Mouse (Mus musculus) CH12.LX (cell line): ENCODE measurements around the gene Tirap. TPM values are rescaled to one million over a fixed set of nuclear protein-coding genes. Genes with fewer than 3 reads are reported as not detected.

Experiments
- DNase-seq: peaks from one replicate; pipeline ENCODE4 v3.0.0-alpha.2; 2013; ENCODE audit errors: extremely low read depth
- H3K27ac ChIP-seq: 2 replicates; pipeline ENCODE4 v1.5.1; 2012; ENCODE audit warnings: low read depth, mild to moderate bottlenecking, control low read depth, moderate library complexity; ENCODE audit not compliant: insufficient read depth
- H3K27me3 ChIP-seq: replicated peaks from 2 replicates; pipeline ENCODE3; 2012; ENCODE audit warnings: inconsistent platforms
- H3K36me3 ChIP-seq, 2 experiments: replicated peaks in 1 of 2; 2 replicates each; pipeline versions ENCODE3 to v1.6.1; 2012; ENCODE audit warnings: inconsistent platforms in 1 of 2, low read length in 1 of 2, mild to moderate bottlenecking in 1 of 2, mixed read lengths in 1 of 2, moderate library complexity in 1 of 2; ENCODE audit not compliant: control insufficient read depth in 1 of 2, insufficient read depth in 1 of 2
- H3K4me1 ChIP-seq, 2 experiments: 2 replicates each; pipeline ENCODE4 v1.6.1; 2012; ENCODE audit warnings: inconsistent platforms in 1 of 2, moderate library complexity in 1 of 2; ENCODE audit not compliant: insufficient read depth in 2 of 2, control insufficient read depth in 1 of 2
- H3K4me2 ChIP-seq: 2 replicates; pipeline ENCODE4 v1.6.1; 2012; ENCODE audit warnings: low read depth, mild to moderate bottlenecking, control low read depth; ENCODE audit not compliant: poor library complexity, insufficient read depth, severe bottlenecking
- H3K4me3 ChIP-seq, 3 experiments: fragments of 150-350 bp in 1 of 3; sonication (generic) in 1 of 3; replicated peaks in 1 of 3; 2 replicates each; pipeline versions ENCODE3 to v1.5.1; 2011 to 2012; ENCODE audit warnings: low read depth in 2 of 3, low read length in 2 of 3, mild to moderate bottlenecking in 2 of 3, moderate library complexity in 2 of 3, control low read depth in 1 of 3, improper control_type of control experiment in 1 of 3, inconsistent platforms in 1 of 3, mixed read lengths in 1 of 3; ENCODE audit not compliant: poor library complexity in 1 of 3
- H3K79me2 ChIP-seq: replicated peaks from 2 replicates; pipeline ENCODE4 v1.6.1; 2012; ENCODE audit warnings: mild to moderate bottlenecking, moderate library complexity; ENCODE audit not compliant: control insufficient read depth, poor library complexity, insufficient read depth, severe bottlenecking; ENCODE audit errors: extremely low read depth
- H3K9ac ChIP-seq: 2 replicates; pipeline ENCODE4 v1.6.1; 2012; ENCODE audit warnings: low read depth, mild to moderate bottlenecking, control low read depth, moderate library complexity; ENCODE audit not compliant: insufficient read depth
- H3K9me3 ChIP-seq: replicated peaks from 2 replicates; pipeline ENCODE3; 2012; ENCODE audit warnings: low read length, inconsistent platforms, mixed read lengths
- BHLHE40 ChIP-seq: IDR thresholded peaks from 2 replicates; pipeline ENCODE4 v1.6.1; 2011; ENCODE audit warnings: mild to moderate bottlenecking, low read depth, low read length, improper control_type of control experiment
- CHD1 ChIP-seq: IDR thresholded peaks from 2 replicates; pipeline ENCODE4 v1.6.1; 2012; ENCODE audit warnings: low read depth, low read length, improper control_type of control experiment, inconsistent platforms
- CTCF ChIP-seq, 2 experiments: IDR thresholded peaks in 1 of 2; conservative IDR thresholded peaks in 1 of 2; 2 replicates each; pipeline ENCODE4 v1.5.1; 2011 to 2012; ENCODE audit warnings: low read depth in 2 of 2, low read length in 2 of 2, improper control_type of control experiment in 1 of 2, inconsistent platforms in 1 of 2, mild to moderate bottlenecking in 1 of 2, moderate library complexity in 1 of 2
- ELF1 ChIP-seq: IDR thresholded peaks from 2 replicates; pipeline ENCODE4 v1.6.1; 2014; ENCODE audit warnings: low read depth, mild to moderate bottlenecking, inconsistent platforms, low read length, improper control_type of control experiment
- EP300 ChIP-seq: IDR thresholded peaks from 2 replicates; pipeline ENCODE4 v1.6.1; 2011; ENCODE audit warnings: low read length, improper control_type of control experiment
- ETS1 ChIP-seq: conservative IDR thresholded peaks from 2 replicates; pipeline ENCODE4 v1.6.1; 2012; ENCODE audit warnings: low read depth, mild to moderate bottlenecking, inconsistent platforms, low read length, improper control_type of control experiment, moderate library complexity
- JUN ChIP-seq: IDR thresholded peaks from 2 replicates; pipeline ENCODE4 v1.6.1; 2011; ENCODE audit warnings: low read depth, mild to moderate bottlenecking, low read length, improper control_type of control experiment, moderate library complexity; ENCODE audit not compliant: insufficient read depth
- KAT2A ChIP-seq: IDR thresholded peaks from 2 replicates; pipeline ENCODE4 v1.6.1; 2012; ENCODE audit warnings: low read length, improper control_type of control experiment, inconsistent platforms; ENCODE audit not compliant: insufficient replicate concordance
- MAFK ChIP-seq: IDR thresholded peaks from 2 replicates; pipeline ENCODE4 v1.6.1; 2011; ENCODE audit warnings: low read length, improper control_type of control experiment; ENCODE audit not compliant: insufficient replicate concordance
- MAX ChIP-seq: IDR thresholded peaks from 2 replicates; pipeline ENCODE4 v1.6.1; 2011; ENCODE audit warnings: low read length, improper control_type of control experiment
- MAZ ChIP-seq: IDR thresholded peaks from 2 replicates; pipeline ENCODE4 v1.6.1; 2012; ENCODE audit warnings: low read depth, mild to moderate bottlenecking, inconsistent platforms, low read length, improper control_type of control experiment, moderate library complexity
- MXI1 ChIP-seq: IDR thresholded peaks from 2 replicates; pipeline ENCODE4 v1.6.1; 2011; ENCODE audit warnings: mild to moderate bottlenecking, low read depth, low read length, improper control_type of control experiment
- MYC ChIP-seq: IDR thresholded peaks from 2 replicates; pipeline ENCODE4 v1.6.1; 2011; ENCODE audit warnings: low read depth, mild to moderate bottlenecking, improper control_type of control experiment, low read length
- NELFE ChIP-seq: IDR thresholded peaks from 2 replicates; pipeline ENCODE4 v1.6.1; 2011; ENCODE audit warnings: low read depth, low read length, improper control_type of control experiment
- PAX5 ChIP-seq: IDR thresholded peaks from 2 replicates; pipeline ENCODE4 v1.6.1; 2012; ENCODE audit warnings: low read length, inconsistent platforms, mixed read lengths
- POLR2AphosphoS2 ChIP-seq: IDR thresholded peaks from 2 replicates; pipeline ENCODE4 v1.6.1; 2011; ENCODE audit warnings: low read depth, low read length, improper control_type of control experiment
- SIN3A ChIP-seq: IDR thresholded peaks from 2 replicates; pipeline ENCODE4 v1.6.1; 2012; ENCODE audit warnings: low read length, improper control_type of control experiment, inconsistent platforms
- TBP ChIP-seq: conservative IDR thresholded peaks from 2 replicates; pipeline ENCODE4 v1.6.1; 2011; ENCODE audit warnings: low read depth, low read length, improper control_type of control experiment
- TCF12 ChIP-seq: IDR thresholded peaks from 2 replicates; pipeline ENCODE4 v1.6.1; 2014; ENCODE audit warnings: low read depth, mild to moderate bottlenecking, inconsistent platforms, low read length, improper control_type of control experiment
- UBTF ChIP-seq: IDR thresholded peaks from 2 replicates; pipeline ENCODE4 v1.6.1; 2012; ENCODE audit warnings: low read depth, mild to moderate bottlenecking, inconsistent platforms, low read length, improper control_type of control experiment, moderate library complexity
- USF2 ChIP-seq: conservative IDR thresholded peaks from 2 replicates; pipeline ENCODE4 v1.6.1; 2011; ENCODE audit warnings: low read depth, low read length, improper control_type of control experiment
- ZKSCAN1 ChIP-seq: IDR thresholded peaks from 2 replicates; pipeline ENCODE4 v1.6.1; 2012; ENCODE audit warnings: low read depth, inconsistent platforms, low read length, improper control_type of control experiment, borderline replicate concordance
- ZMIZ1 ChIP-seq: IDR thresholded peaks from 2 replicates; pipeline ENCODE4 v1.6.1; 2012; ENCODE audit warnings: low read depth, mild to moderate bottlenecking, inconsistent platforms, low read length, improper control_type of control experiment
- ZNF384 ChIP-seq: IDR thresholded peaks from 2 replicates; pipeline ENCODE4 v1.6.1; 2012; ENCODE audit warnings: low read depth, low read length, improper control_type of control experiment, inconsistent platforms
- dilution Hi-C: fragments of 300-500 bp; cut with MboI; formaldehyde crosslinking; loops from 2 replicates; pipeline ENCODE4 v1.14.3; 2020; ENCODE audit warnings: low sequenced_read_pairs; ENCODE audit not compliant: extremely low pct_unique_long_range_greater_than_20kb, extremely low pct_ligation_motif_present
- in situ Hi-C: fragments of 300-500 bp; cut with MboI; formaldehyde crosslinking; loops from 3 replicates; pipeline ENCODE4 v1.14.3; 2019; ENCODE audit warnings: low sequenced_read_pairs, low pct_ligation_motif_present, low pct_unique_long_range_greater_than_20kb, mixed read lengths
- polyA plus RNA-seq: library from polyadenylated mRNA; unstranded; fragments of >175 nt; gene quantifications from 2 replicates; pipeline ENCODE4 v1.2.1, GENCODE M21; 2012; ENCODE audit warnings: low read depth; ENCODE audit not compliant: insufficient read length
- total RNA-seq, 2 experiments: library from RNA; depleted of rRNA; stranded (reverse); fragments of 300-350 nt in 1 of 2; fragments of >200 nt in 1 of 2; gene quantifications; 2 replicates each; pipeline ENCODE4 v1.2.3; 2012 to 2014

The Tirap gene
- total and polyA plus RNA-seq, 3 experiments: 10.5 to 18.7 (median 14.2) TPM

DNA sequence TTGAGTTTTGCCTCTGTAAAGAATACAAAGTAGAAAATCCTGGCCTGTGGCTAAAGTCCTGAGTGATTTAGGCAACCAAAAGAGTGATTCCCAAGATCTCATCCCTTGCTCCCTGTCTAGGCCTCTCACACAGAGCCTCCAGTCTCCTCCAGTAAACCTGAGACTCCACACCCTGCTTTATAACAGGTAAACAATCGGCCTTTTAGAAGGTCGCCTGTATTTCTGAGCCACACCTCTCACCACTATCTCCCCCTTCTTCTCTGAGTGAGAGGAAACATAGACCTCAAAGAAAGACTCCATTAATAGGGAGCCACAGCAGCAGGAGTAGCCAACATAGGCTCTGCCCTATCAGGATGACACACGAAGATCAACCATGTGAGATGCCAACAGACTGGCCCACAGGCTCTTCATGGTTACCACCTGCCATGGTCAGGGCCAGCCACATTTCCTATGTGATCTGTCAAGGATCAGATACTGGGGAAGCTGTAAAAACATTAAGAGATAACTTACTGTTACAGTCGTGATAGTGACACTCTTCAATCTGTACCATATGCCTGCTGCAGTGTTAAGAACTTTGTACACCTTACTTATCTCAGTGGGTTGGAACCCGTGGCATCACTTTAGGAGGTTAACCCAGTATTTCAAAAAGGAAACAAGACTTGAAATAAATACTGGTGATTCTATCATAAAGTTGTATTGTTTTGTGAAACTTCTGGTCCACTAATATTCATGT lies 35.8 kb downstream of the Tirap start:
- H3K9ac ChIP-seq: no peak overlapping the region
- no peaks in the 10 kb centered on the region for H3K79me2 ChIP-seq
- H3K36me3 ChIP-seq: peaks cover 30 to 83% of the 10 kb centered on the region in 2 experiments
- H3K4me3 ChIP-seq: no peak overlapping the region
- dilution Hi-C loops (no loop called here), in situ Hi-C loops (no loop called here)
- no peaks in the 10 kb centered on the region for H3K27me3 ChIP-seq
- no peak for DNase-seq
- peaks cover 10 to 26% of the 10 kb centered on the region in 2 experiments for H3K4me1 ChIP-seq
- no peaks in the 10 kb centered on the region for H3K9me3 ChIP-seq
- no peak for TF ChIP-seq CTCF (conservative IDR thresholded peaks at IDR 0.05 in 1 of 2, IDR thresholded peaks at IDR 0.05 in 1 of 2; ENCODE audit: low read depth in 2 of 2, low read length in 2 of 2)
- no peak for TF ChIP-seq JUN
- no peak for TF ChIP-seq ETS1
- no peak for TF ChIP-seq MAX
- no peak for TF ChIP-seq MYC
- no peak for TF ChIP-seq ZMIZ1
- no peak for TF ChIP-seq MAZ
- TF ChIP-seq BHLHE40: no peak
- no peak for TF ChIP-seq PAX5
- no peak for TF ChIP-seq NELFE
- TF ChIP-seq, all 38 proteins: peak for 0
- H3K27ac ChIP-seq: no peak overlapping the region
- H3K4me2 ChIP-seq: no peak overlapping the region

DNA sequence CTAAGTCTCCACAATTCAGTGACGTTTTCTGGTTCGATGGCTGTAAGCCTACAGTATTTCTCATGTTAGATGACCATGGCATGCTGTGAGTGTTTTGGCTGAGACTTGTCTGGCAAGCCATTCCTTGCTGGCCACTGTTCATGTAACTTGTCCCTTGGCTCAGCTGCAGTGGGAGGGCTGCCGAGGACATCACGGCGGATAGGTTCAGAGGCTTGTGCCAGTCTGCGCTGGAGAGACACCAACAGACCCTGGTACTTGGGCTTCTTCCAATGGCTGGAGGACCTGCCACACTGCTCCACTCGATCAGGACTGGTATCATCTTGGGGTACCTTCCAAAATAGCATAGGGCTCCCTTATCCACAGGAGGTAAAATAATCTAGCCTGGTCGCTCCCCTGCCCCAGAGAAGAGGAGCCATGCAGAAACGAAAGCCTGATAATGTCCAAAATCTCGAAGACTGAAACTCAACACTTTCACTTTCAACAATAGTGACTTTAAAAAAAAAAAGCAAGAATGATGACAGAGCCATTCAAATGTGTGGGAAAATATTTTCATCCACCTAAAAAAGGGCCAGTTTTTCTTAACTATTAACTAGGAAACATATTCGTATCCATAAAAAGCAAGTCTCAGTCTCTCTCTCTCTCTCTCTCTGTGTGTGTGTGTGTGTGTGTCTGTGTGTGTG lies 36.9 kb downstream of the Tirap start:
- dilution Hi-C loops (no loop called here), in situ Hi-C loops (no loop called here)
- DNase-seq: no peak
- TF ChIP-seq ZNF384 (peak; percentile 79), MXI1 (no peak)
- H3K4me3 ChIP-seq: no peak overlapping the region
- no peak overlapping the region for H3K27ac ChIP-seq
- H3K9ac ChIP-seq: no peak overlapping the region
- no peaks in the 10 kb centered on the region for H3K9me3 ChIP-seq
- H3K4me2 ChIP-seq: no peak overlapping the region
- no peaks in the 10 kb centered on the region for H3K27me3 ChIP-seq
- H3K4me1 ChIP-seq: peaks cover 10 to 26% of the 10 kb centered on the region in 2 experiments
- peaks cover 25 to 76% of the 10 kb centered on the region in 2 experiments for H3K36me3 ChIP-seq
- no peaks in the 10 kb centered on the region for H3K79me2 ChIP-seq

DNA sequence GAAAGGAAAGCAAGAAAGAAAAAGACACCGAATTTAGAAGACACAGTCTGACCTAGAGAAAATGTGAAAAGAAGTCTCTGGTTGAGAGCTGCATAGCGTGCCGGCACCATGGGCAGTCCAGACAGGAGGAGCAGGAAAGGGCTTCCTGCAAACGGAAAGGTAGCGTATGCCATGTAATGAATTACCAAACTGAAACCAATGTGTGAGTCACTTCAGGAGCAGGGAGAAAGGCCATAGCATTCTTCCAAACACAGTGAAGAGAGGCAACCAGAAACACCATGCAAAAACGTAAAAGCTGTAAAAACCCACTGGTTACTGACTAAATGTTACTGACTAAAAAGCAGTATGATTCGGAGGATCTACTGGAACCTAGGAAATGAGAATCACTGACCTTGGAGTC lies 38.4 kb downstream of the Tirap start:
- Histone ChIP-seq H3K79me2 (no peaks in the 10 kb centered on the region), H3K36me3 (peaks cover 27 to 76% of the 10 kb centered on the region in 2 experiments), H3K27ac (no peak overlapping the region; the same call in 1 of the 2 replicates), H3K4me2 (no peak overlapping the region), H3K4me1 (peaks cover 10 to 28% of the 10 kb centered on the region in 2 experiments), H3K9ac (no peak overlapping the region), H3K27me3 (no peaks in the 10 kb centered on the region), H3K9me3 (no peaks in the 10 kb centered on the region), H3K4me3 (no peak overlapping the region)
- DNase-seq: no peak
- dilution Hi-C loops (no loop called here), in situ Hi-C loops (no loop called here)
- TF ChIP-seq CHD1: no peak
- TF ChIP-seq USF2: no peak
- TF ChIP-seq EP300: no peak
- TF ChIP-seq KAT2A: no peak
- TF ChIP-seq TCF12: no peak
- no peak for TF ChIP-seq MAX
- no peak for TF ChIP-seq UBTF
- no peak for TF ChIP-seq ELF1
- TF ChIP-seq ETS1: no peak
- no peak for TF ChIP-seq ZKSCAN1
- TF ChIP-seq BHLHE40: no peak
- TF ChIP-seq MAFK: no peak
- no peak for TF ChIP-seq SIN3A
- no peak for TF ChIP-seq TBP
- TF ChIP-seq ZMIZ1: no peak
- TF ChIP-seq PAX5: no peak
- TF ChIP-seq POLR2AphosphoS2: no peak
